Mouse (Mus musculus): ENCODE results near the gene Ncf2.
A peak's percentile ranks its signal among the peaks of the same experiment; 100 is the strongest.
"Not testable (repeated sequence)": the region's sequence is repeated elsewhere in the genome, so short reads cannot be mapped to it uniquely, and the experiment has no call there.

Ncf2 gene

DNA sequence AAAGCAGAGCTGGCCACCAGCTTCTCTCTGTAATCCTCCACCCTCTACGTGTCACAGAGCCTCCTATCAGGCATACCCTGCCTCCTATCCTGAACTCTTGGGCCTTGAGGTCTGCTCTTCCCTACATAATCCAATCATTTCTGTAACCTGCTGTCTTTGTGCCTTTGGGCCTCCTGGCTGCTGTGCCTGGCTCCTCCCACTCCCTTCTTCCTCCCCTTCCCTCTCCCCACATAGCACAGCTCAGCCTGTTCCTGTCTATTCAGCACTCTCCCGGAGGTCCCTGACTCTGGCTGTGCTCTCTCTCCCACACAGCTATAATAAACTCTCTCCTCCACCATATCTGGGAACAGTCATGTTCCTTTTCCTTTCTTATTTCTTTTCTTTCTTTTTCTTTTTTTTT, at the start of gene Ncf2:
Gene Ncf2, plus strand, starts transcription at position 298 of the 400 bp plus-strand sequence.
- DNase-seq, result no peak

GRCm38 (mm10) chr1:152750312-152750965, 49.6 kb upstream of the Ncf2 start, which contains the start of gene Apobec4:
Apobec4 (plus strand) TSS chr1:152750551.
- DNase-seq, result no peak

GRCm38 (mm10) chr1:152761791-152762190, 38.2 kb upstream of the Ncf2 start:
- no peak for DNase-seq

DNA sequence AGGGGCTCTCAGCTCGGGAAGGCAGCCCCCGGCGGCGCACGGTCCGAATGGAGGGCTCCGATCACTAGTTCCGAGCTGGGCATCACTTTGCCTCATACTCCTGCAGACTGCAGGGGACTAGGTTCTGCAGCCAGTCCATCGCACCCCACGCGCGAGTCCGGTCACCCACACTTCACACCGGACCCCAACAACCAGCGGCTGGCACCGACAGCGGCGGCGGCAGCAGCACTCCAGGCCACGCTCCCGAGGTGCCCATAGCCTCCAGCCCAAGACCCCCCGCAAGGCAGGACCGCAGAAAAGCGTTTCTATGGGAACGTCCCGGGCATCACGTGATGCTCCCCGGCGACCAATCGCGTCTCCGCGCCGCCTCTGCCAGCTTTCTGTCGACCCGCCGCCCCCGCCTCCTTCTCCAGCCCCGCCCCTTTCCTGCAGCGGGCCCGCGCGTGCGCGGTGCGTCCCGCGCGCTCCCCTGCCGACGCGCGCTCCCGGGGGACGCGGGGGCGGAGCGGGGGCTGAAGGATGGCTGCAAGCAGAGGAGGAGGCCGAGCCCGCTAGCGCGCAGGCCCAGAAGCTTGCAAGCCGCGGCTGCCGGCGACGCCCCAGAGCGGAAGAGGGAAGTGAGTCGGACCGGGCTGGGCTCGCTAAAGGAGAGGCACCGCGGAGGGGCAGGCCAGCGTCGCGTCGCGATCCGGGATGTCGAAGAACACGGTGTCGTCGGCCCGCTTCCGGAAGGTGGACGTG, 33.8 kb upstream of the Ncf2 start, which contains the start of the genes Rgl1 and Arpc5:
Gene Rgl1, minus strand, starts transcription at position 320 of the 741 bp plus-strand sequence.
Gene Arpc5, plus strand, starts transcription at position 511 of the 741 bp plus-strand sequence.
- peak; percentile 97 for DNase-seq

- no peak for DNase-seq
Measured at GRCm38 (mm10) chr1:152766804-152767748, 32.9 kb upstream of the Ncf2 start.

DNA sequence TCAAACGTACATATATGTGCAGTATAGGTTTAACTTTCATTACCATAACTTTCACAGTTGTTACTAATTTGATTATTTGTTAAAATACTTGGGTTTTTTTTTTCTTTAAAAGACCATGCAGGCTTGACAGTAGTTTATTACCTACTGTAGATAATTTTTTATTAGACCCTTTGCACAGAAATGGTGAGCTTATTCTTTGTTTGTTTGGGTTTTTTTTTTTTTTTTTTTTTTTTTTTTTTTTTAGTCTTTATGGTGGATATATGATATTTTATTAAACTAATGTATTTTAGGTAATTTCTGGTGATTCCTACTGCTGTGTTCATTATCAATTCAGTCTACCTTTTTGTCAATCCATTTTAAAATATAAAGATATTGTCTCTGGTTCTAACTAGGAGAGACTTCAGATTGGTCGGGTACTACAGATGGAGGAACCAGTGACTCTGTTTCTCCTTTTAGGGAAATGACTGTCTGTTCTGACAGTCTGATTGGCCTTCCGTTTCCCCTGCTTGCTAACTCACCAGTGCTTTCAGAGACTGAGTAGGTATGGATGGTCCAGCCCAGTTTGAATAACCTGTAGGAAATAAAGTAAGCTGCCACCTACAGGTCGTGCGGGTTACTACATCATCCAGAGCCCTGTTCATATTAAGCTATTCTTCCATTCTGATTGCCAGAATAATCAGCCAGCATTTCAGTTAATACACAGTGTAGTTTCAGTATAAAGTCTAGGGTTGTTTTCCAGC, 32.1 kb upstream of the Ncf2 start:
- peak; percentile 81 for DNase-seq

DNA sequence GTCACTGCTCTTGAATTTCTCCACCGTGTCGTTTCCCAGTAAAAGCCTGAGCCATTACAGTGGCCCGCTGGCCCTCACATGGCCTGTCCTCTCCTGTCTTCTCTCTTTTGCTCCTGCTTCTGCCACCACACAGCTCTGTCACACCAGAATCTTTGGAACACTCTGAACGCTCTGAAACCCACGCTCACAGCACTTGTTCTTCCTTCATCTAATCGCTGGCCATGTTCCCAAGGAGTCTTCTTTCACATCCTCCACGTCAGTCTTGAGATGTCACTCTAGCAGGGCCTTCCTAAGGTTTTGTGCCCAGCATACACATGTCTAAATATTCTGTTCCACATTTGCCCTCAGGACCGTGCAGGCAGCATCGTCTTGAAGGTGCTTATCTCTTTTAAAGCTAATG, 29.0 kb upstream of the Ncf2 start:
- DNase-seq, result no peak

GRCm38 (mm10) chr1:152774601-152775000, 25.4 kb upstream of the Ncf2 start:
- not testable (repeated sequence) for DNase-seq

- DNase-seq, result peak; percentile 25
Measured at GRCm38 (mm10) chr1:152779071-152779737, 20.8 kb upstream of the Ncf2 start.

DNA sequence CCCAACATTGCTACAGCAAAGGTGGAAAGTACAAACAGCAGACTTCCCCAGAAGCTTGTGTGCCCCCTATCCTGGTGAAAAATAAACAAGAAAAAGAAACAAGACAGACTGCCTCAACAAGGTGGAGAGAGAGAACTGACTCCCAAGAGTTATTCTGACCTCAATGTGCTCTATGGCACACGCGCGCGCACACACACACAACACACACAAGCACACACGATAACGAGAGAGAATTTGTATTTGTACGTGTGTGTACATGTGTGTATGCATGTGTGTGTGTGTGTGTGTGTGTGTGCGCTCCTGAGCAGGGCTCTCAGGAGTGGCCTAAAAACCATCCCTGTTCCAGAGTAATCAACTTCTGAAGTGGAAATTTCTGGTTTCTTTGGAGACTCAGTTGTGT, 15.4 kb upstream of the Ncf2 start:
- no peak for DNase-seq

DNA sequence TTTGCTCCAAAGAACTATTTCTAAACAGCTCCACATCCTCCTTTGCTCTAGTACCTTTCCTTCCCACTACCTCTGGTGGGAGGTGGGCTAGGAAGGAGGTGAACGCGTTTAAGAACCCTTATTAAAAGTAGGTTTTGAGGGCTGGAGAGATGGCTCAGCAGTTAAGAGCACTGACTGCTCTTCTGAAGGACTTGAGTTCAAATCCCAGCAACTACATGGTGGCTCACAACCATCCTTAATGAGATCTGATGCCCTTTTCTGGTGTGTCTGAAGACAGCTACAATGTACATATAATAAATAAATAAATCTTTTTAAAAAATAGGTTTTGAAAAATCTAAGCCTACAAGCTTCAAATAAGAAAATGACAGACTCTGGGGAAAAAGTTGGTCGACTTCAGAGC, 14.5 kb upstream of the Ncf2 start:
- not testable (repeated sequence) for DNase-seq

DNA sequence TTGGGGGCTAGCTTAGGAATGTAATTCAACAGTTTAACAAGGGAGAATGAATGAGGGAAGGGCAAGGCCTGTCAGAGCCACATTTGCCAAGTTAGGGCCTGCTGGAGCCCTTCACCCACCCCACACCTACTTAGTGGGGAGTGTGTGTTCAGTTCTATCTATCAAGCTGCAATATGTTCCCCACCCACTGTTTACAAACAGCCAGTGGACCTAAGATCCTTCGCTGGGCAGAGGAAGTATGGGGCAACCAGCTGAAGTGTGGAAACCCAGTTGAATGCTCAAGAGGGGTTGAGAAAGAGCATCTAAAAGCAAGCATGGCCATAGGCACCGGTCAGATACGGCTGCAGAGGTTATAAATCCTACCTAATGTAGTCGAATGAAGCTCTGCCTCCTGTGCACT, 13.0 kb upstream of the Ncf2 start:
- DNase-seq, result no peak

GRCm38 (mm10) chr1:152788121-152788660, 11.8 kb upstream of the Ncf2 start:
- no peak for DNase-seq

- DNase-seq, result no peak
Measured at GRCm38 (mm10) chr1:152790254-152790653, 9.7 kb upstream of the Ncf2 start.

- DNase-seq, result no peak
Measured at GRCm38 (mm10) chr1:152790821-152791220, 9.2 kb upstream of the Ncf2 start.

DNA sequence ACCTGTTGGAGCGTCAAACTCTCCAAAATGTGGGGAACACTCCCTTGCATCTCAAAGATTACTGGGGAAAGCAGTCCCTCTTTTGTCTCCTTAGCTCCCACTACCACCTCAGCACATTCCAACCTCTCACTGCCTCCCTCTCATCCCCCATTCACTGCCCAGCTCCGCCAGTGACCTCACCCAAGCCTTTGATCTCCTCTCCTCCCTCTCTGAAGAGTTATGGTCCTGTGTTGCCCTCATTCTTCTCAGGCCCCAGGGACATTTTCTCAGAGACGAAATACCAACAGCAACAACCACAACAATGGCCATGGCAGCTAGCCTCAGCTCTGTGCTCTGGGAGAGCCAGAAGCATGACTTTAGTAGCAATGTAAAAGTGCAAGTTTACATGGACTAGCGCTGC, 8.7 kb upstream of the Ncf2 start:
- DNase-seq, result no peak

- DNase-seq, result peak; percentile 40
Measured at GRCm38 (mm10) chr1:152792736-152793494, 7.1 kb upstream of the Ncf2 start.

- no peak for DNase-seq
Measured at GRCm38 (mm10) chr1:152793495-152794130, 6.4 kb upstream of the Ncf2 start.

- no peak for DNase-seq
Measured at GRCm38 (mm10) chr1:152795688-152796255, 4.2 kb upstream of the Ncf2 start.
